Mouse (Mus musculus) A20 (cell line): ENCODE results near the gene Rtcb.

ENCODE experiments used
- DNase-seq: peaks from one replicate; pipeline ENCODE4 v3.0.0-alpha.2; 2011; ENCODE audit warnings: low read depth, low spot score

The Rtcb gene

DNA sequence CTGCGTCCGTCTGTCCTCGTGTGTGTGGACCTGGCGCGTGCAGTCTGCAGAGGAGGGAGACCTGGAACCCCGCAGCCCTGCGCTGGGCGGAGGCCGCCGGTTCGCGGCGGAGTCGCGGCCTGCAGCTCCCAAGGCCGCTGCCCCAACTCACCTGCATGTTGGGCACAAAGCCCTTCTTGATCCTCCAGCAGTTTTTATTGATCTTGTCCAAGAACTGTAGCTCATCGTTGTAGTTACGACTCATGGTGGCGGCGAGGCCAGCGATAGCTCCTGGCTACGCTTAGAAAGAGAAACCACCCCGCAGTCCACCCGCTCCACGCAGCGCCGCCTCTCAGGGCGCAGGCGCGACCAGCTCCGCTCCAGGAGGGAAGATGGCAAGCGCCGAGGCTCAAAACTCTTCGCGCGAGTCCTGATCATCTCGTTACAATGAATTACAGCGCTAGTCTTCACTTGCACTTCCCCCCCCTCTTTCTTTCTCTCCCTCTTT is at the start of gene Rtcb:
Rtcb (minus strand) TSS at position 360 of the 487 bp plus-strand sequence.
- DNase-seq, result peak; percentile 95

DNA sequence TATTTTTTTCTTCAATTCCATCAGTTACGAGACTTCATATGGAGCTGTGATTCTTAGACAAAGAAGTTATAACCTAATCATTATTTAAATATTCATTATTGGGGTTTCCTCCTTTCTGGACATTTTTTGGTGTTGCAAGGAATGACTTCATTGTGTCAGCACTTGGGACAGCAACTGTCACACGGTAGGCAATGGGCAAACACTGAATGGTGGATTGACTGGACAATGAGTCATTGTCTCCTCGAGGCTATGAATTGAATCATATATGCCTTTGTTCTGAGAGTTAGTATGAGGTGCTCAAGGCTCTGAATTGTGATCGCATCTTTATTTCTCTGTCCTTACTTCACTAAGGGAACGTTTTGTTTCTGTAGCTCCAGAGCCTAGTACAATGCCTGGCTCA is 48.8 kb upstream of the Rtcb start:
- DNase-seq, result no peak

DNA sequence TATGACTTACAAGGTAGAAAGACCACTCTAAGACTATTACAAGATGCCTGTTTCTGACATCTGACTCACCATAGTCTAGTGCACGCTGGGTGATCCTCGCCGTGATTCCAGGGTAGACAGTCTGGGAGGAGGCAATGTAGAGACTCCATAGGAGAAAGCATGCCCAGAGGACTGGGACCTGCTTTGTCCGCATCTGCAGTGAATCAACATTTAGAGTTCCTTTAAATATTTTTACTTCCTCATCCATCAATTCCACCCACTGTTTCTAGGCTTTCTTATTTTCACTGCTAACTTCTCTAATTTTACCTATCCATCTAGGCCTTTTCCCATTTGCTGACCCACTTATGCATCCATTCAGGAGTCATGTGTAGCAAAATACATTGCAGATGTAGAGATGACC is 42.8 kb upstream of the Rtcb start:
- DNase-seq, result no peak

DNA sequence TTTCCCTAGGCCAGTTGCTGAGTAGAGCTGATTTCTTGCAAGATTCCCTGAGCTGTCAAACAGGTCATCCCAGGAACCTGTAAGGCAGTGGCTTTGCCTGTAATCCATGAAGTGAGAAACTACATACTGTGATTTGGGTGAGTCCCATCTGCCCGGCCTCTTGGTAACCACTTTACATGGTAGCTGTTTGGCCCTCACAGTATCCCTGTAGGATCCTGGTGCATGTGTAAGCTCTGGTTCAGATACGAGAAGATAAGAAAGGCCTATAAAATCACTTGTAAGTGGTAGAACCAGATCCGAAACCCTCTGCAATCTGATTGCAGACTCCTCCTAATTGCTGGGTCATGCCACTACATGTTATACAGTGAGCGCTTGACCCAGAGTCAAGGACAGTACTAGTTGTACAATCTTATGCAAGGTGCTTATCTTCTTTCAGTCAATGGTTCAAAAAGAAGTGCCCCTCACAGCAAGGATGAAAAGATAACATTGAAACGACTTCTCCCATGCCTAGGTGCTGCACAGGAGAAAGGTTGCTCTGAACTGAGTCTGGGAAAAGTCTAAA is 37.0 kb upstream of the Rtcb start:
- DNase-seq, result no peak

DNA sequence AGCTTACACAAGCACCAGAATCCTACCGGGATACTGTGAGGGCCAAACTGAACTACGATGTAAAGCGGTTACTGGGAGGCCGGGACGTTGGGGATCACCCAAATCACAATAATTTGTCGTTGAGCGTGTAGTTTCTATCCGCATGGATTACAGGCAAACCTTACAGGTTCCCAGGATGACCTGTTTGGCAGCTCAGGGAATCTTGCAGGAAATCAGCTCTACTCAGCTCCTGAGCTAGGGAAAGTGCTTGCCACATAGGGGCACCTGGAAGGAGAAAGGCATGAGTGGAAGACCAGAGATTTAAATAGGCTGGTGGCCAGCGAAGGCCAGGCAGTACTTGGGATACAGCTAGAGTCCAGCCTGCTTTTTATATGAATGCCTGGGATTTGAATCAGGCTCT is 36.2 kb upstream of the Rtcb start:
- no peak for DNase-seq

DNA sequence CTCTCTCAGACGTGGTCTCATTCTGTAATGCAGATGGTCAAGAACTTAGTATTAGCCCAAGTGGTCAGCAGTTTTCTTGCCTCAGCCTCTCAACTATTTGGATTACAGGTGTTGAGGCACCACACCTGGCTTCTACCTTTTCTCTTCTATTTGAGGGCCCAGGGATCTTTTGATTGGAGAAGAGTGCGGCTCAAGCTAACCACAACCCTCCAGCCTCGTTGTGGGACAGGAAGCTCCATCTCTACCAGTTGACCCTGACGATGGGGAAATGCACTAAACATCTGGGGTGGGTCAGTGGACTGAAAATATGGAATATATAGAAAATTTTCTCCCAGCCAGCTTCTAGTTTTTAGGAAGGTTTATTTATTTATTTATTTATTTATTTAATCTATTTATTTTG is 34.8 kb upstream of the Rtcb start:
- DNase-seq, result no peak

DNA sequence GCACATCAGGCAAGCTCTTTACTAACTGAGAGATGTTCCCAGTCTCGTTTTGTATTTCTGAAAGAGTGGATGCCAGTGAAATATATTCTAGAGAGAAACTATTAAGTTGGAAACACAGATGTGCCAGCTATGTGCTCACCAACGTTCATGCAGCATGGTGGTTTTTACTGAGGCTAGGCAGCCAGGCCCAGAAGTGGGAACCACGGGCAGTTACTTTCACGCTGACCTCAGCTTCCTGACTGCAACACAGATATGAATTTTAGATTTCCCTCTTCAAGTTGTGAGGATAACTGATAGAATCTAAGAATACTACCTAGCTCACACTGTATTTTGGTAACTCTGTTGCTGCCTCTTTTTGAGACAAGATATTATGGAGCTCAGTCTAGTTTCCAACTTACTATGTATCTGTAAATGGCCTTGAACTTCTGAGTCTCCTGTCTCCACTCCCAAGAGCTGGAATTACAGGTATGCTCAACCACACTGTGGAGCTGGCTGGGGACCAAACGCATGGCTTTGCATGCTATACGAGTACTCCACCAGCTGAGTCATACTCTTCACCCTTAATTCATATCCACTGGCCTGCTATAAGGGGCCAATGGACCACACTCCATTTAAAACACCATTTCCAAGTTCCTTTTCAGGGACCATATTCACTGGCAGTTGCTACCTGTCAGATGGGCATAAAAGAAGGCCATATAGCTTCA is 31.9 kb upstream of the Rtcb start:
- DNase-seq, result no peak

DNA sequence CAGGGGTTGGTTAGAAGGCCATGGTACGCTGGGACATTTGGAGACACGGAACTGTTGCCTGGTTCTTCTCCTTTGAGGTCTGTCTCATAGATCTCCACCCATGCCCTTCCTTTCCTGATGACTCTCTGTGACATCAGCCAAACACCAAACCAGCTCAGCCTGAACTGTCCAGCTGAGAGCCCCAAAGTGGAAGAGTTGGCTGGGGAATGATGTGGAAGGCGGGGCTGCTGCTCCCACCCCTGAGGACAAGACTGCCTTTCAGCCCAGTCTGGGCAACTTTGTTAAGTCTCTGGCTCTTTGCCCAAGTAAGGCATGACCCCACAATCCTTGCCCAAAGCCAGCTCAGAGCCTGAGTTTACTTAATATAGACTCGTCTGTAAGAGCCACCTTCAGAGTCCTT is 15.3 kb upstream of the Rtcb start:
- DNase-seq, result no peak

DNA sequence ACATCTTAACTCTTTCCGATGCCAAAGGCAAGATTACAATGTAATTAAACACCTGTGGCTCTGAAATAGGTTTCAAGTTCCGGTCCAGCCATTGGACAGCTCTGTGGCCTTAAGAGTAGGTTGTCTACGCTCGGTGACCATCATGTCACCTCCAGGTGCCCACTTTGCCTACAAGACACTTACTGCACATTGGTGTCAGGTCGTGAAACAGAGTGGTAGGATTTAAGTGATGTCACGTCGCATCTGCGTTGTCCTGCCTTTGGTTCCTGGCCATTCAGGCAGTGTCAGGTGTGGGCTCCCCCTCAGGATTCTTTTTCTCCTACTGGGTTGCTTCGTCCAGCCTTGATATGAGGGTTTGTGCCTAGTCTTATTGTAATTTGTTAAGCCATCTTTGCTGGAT is 14.2 kb upstream of the Rtcb start:
- DNase-seq, result no peak

DNA sequence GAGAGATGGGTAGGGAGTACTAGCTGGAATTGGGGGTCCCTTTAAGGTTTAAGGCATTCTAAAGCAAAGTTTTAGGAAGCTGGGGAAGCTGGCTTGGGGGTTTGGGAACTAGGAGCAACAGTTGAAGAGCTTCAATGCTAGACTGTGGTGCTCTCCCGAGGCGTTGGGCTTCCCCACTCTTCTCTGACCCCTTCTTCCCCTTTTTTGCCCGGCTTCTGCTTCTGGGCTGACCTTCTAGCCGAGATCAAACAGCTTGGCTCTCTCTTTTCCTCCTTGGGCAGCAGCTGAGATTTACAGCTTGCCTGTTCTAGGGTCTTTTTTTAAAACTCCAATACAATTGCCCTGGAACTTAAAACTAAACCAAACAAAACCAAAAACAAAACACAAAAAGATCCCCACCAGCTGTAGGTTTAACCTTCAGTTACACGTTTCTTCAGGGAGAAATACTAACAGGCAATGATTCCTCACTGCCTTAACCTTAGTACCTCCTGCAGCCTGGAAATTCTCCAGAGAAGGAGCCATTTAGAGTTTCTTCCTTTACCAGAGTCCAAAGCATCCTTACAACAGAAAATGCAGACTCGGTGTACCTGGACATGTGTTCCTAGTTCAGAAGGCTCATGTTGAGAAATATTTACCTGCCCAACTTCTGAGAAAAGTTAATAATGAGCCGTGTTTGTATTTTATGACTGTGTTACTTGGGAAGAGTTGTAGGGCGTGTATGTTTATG is 12.4 kb upstream of the Rtcb start:
- peak; percentile 48 for DNase-seq

DNA sequence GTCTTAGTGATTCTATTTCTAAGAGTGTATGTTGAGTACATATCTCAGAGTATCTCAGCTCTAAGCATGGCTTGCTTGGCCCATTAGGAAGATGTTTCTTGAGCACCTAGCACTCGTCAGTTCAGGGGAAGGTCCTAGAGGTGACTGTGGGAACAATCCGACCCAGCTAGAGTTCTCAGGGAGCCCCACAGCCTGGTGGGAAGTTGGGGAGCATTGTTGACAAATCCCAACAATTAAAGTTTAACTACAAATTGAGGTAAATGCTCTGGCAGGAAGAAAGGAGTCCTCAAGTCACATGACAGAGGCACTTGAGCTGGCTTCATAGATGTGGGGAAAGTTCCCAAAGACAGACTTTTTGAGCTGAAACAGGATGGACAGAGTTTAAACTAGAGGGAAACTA is 11.1 kb upstream of the Rtcb start:
- no peak for DNase-seq

DNA sequence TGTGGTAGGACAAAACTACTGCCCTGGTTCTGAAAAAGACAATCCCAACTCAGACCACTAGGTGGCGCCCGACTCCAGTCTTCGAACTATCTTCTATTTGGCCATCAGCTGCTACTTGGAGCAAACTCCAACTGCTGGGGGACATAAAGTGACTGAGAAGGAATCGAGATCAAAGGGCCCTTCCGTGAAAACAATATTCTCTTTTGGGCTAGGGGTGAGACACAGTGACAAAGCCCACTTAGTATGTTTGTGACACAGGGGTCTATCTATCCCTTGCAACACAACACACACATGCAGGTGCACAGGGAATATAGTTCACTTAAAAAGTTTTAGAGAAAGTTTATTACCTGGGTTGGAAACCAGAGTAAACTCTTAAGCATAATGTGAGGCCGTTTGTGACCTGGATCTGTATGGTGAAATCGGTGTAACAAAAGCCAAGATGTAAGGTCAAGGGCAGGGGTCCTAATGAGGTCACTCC is 10.6 kb upstream of the Rtcb start:
- peak; percentile 67 for DNase-seq

DNA sequence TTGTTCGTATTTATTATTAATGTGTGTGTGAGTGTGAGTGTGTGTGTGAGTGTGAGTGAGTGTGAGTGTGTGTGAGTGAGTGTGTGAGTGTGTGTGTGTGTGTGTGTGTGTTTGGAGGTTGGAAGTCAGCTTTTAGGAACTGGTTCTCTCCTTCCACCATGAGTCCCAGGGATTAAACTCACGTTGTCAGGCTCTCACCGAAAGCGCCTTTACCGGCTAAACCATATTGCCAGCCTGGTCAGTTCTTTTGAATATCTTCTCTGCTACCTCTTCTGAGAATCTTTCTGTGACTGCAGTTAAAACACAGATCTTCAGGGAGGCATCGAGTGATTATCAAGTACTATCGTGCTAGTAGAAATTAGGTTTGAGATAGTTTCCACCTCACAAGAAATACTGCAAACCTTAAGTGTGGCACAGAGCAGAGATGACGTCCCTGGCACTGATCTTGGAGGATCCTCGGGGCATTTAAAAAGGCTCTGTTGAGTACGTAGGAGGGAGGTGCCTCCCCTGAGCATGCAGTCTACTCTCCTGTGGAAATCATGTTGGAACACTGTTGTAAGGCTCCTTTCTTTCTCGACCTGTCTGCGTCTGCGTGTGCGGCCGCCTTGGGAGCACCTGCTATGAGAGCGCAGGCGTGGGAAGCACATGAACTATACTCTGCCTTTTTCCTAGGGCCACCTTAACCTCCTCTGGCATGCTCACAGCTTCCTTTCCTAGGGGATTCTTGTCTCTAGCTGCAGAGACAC is 10.0 kb upstream of the Rtcb start:
- DNase-seq, result no peak

DNA sequence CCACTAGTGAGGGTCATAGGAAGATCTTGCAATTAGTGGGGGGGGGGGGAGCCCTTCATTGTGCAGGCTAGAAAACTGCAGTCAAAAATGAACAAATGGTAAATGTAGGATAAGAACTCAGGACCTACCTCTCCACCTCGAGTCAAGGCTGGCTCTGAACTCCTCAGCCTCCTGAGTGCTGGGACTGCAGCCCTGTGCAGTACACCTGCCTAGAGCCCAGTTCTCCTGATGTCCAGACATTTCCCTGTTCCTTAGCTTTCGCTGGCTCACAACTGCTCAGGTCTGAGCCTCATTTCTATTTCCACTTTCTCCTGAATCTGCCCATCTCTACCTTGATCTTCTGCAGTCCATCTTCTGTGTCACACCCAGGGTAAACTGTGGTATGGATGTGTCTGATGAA is 8.9 kb upstream of the Rtcb start:
- DNase-seq, result no peak

DNA sequence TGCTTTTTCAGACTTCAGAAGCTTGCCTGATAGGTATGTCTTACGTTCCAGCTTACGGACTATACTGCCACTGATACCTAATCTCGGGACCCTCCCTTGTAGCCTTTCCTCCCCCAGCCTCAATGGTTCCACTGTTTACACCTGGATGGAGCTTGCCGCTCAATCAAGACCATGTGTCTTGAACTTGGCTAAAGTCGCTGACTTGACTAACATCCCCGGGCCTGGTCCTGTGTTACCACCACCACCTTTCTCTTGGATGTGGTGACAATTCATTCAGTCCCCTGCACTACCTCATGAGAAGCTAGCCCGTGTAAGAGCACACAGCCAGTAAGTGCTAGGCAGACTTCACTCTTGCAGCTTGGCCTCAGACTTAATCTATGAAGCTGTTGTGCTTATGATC is 6.7 kb upstream of the Rtcb start:
- DNase-seq, result no peak

DNA sequence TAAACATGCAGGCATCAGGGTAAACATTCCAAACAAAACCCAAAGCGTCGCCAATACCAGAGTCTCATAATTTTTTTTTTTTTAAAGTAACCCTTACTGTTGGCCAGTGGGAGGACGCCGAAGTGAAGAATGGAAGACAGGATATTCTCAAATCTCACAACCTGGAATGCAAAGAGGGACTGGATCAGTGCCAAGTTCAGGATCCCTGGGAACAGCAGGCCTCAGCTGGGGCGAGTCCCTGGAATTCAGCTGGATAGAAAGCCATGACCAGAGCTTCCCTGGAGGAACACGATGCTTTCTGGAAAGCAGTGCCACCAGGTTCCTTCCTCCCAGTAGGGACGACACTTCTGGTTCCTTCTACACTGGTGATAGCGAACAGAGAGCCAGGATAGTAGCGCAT is 5.3 kb upstream of the Rtcb start:
- no peak for DNase-seq

DNA sequence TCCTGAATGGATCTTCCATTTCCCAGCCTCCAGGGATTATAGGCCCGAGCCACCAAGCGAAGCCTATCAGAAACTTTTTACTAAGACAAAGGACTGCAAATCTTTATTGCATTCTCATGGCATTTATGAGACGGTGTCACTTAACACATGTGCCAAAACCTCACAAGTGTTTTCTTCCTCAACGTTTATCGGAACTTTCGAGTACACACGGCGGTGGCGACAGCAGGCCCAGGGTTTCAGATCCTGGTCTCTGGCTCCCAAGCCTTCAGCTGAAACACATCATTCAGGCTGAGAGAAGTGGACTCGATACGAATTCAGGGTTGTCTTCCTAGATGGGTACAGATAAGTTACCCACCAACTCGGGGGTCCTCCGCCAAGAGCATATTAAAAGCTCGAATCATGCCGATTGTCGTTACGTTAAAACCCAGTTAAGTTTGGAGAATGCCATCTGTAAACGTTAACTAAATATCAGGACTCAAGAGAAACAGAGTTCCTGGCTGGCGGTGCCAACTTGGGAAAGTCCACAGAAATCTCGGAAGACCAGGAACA is 678 bp downstream of the Rtcb start:
- DNase-seq, result peak; percentile 57

DNA sequence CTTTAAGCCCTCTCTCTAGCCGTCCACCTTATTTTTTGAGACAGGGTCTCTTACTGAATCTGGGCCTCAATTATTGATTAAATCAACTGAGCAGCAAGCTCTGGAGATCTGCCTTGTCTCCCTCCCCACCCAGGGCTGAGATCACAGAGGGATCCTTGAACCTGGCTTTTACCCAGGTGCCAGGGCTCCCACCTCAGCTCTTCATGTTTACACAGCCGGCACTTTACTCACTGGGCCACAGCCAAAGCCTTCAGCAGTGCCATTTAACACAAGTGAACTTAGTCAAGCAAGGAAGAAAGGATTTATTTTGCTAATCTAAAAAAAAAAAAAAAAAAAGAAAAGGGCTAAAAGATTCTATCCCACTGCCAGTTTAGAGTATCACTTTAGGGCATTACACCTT is 3.2 kb downstream of the Rtcb start:
- DNase-seq, result no peak

DNA sequence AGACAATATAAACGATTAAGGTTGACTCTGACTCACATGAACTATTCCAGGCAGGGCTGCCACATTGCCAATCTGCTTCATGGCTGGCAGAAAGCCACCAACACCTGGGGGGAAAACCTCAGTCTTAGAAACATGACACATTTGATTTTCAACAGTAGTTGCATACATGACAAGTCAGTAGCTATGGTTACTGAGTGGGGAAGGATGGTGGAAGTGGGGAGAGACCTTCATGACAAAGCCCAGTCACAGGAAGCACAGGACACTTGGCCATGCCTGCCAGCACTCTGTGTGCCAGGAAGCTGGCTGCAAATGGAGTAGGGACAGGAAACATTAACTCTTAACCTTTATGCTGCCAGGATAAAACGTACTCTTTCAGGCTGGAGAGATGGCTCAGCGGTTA is 4.2 kb downstream of the Rtcb start:
- DNase-seq, result peak; percentile 63

DNA sequence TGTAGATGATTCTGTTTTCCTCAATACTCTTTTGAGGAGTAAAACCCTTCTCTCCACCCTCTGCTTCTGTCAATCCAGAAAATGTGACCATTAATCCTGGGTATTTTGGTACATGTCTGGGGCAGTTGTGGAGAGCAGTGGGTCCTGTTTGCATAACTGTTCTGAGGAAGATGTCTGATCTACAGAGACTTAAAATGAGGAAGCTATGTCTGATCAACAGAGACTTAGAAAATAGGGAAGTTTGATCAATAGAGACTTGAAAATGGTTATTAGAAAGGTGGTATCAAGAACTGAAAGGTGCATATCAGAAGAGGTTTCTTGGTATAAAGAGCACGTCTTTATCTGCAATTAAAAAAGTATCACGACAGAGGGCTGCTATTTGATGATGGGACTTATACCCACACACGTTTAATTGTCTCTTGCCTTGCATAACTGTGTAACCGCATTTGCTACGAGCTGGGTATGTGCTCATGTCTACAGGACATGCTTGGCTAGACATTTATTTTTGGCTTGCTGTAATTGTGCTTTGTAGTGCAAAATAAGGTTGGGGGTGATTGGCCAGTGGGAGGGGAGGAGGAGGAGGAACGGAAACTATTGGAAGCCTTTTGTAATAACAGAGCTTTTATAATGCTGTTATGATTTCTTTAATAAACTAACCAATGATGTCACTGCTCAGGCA is 5.7 kb downstream of the Rtcb start:
- peak; percentile 88 for DNase-seq

DNA sequence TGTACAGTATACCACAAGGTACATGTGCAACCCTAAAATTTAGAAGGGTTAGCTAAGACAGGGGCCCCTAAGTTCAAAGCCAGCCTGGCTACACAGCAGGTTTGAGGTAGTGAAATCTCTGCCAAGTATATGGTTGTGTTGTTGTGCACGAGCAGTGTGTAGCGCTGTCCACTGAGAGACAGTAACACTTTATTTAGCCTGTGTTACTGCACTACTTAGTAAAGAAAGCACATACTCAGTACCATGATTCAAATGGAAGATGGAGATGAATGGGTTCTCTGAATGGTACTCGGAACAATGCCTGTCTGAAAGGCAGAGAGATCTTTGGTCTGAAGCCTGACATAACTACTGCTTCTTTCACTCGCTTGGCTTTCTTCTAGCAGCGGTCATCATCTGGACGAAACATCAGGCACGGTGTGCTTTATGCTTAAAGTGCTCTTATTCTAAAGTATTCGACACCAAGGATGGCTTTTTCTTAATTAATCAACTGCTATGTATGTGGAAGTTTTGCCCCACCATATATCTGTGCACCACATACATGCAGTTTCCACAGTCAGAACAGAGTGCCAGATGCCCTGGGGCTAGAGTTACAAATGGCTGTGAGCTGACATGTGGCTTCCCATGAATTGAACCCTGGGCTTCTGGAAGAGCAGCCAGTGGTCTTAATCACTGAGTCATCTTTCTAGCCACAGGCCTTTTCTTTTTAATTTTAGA is 9.0 kb downstream of the Rtcb start:
- no peak for DNase-seq
